Mouse (Mus musculus): Measurements from ENCODE around the gene 4930519P11Rik. TPM values are rescaled to one million over a fixed set of nuclear protein-coding genes. Genes with fewer than 3 reads are reported as not detected.

Gene 4930519P11Rik
- polyA plus RNA-seq, 2 experiments = 0.16 TPM; not detected in 1

DNA sequence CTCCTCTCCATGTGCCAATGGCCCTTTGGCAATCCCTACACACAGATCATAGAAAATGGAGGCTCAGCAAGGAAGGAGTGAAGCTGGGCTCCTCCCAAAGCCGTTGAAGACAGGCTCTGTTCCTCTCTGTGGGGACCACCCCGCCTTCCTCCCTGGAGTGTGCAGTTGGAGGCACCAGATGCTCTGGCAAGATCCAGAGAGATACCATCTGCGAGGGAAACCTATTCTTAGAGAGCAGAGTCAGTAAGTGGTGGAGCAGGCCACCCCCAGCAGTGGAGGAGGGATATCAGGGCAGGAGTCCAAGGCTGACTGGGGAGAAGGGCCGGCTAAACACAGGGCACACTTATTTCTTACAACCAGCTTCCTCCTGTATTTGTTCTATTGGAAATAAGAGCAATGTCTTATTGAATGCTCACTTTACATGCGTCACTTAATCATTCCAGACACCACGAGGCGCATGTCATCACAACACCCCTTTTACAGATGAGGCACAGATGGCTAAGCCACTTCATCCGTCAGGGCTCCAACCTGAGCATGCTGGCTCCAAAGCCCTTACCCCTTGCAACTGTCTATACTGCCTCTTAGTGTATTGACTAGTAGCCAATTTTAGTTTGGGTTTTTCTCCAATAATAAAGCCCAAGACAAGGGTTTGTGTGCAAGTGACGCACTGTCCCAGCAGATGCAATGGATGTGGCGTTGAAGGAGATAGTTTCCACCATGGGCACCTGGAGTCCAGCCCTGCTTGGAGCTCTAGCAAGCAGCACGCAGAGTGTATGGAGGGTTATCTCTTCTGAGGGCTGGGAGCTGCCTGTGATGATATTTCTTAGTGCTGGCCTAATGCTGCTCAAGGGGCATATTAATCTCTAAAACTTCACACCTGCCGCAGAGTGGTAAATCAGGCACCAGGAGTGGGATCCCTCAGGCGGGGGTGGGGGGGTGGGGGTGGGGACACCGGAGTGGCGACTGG lies 29.0 kb downstream of the 4930519P11Rik start:
- H3K4me3 ChIP-seq (replicated peaks; ENCODE audit: low read length) = no peak overlapping the region
- 0 out of 2 replicates have a peak, but pooled peaks cover 5% of the 10 kb centered on the region for H3K4me1 ChIP-seq (ENCODE audit: control insufficient read depth, insufficient read depth, low read length)
- H3K27ac ChIP-seq (replicated peaks; ENCODE audit: low read depth, low read length) = no peak overlapping the region
- no peaks in the 10 kb centered on the region for H3K27me3 ChIP-seq (ENCODE audit: control insufficient read depth, insufficient read depth, low read length)
- DNase-seq (ENCODE audit: low spot score) = peak; percentile 15
- 0 out of 2 replicates have a peak, but pooled peaks have one; percentile 20 for ATAC-seq (ENCODE audit: low FRiP score, low read depth)
- H3K4me2 ChIP-seq (replicated peaks; ENCODE audit: low read depth, low read length, severe bottlenecking) = no peak overlapping the region
- TF ChIP-seq POLR2A (IDR thresholded peaks at IDR 0.05; ENCODE audit: borderline replicate concordance, extremely low read depth, insufficient read depth, insufficient read length) = no peak
- H3K9ac ChIP-seq (ENCODE audit: low read depth, low read length, severe bottlenecking) = no peak overlapping the region
- H3K36me3 ChIP-seq (ENCODE audit: control insufficient read depth, insufficient read depth, low read length) = 0 out of 2 replicates have a peak, but pooled peaks cover 12% of the 10 kb centered on the region
- no peaks in the 10 kb centered on the region for H3K9me3 ChIP-seq (ENCODE audit: control insufficient read depth, low read length)
- WGBS = 62% methylated on average over 13 of the region's 15 CpGs

GRCm38 (mm10) chr2:154581421-154581820 lies 31.8 kb downstream of the 4930519P11Rik start:
- Histone ChIP-seq H3K36me3 (ENCODE audit: control insufficient read depth, insufficient read depth, low read length) (0 out of 2 replicates have a peak, but pooled peaks cover 2% of the 10 kb centered on the region), H3K9ac (ENCODE audit: low read depth, low read length, severe bottlenecking) (no peak overlapping the region), H3K4me3 (replicated peaks; ENCODE audit: low read length) (no peak overlapping the region), H3K4me1 (ENCODE audit: control insufficient read depth, insufficient read depth, low read length) (0 out of 2 replicates have a peak, but pooled peaks cover 5% of the 10 kb centered on the region), H3K27me3 (ENCODE audit: control insufficient read depth, insufficient read depth, low read length) (no peaks in the 10 kb centered on the region), H3K9me3 (ENCODE audit: control insufficient read depth, low read length) (no peaks in the 10 kb centered on the region), H3K27ac (replicated peaks; ENCODE audit: low read depth, low read length) (no peak overlapping the region), H3K4me2 (replicated peaks; ENCODE audit: low read depth, low read length, severe bottlenecking) (no peak overlapping the region)
- ATAC-seq (ENCODE audit: low FRiP score, low read depth) (no peak), DNase-seq (ENCODE audit: low spot score) (no peak)
- no peak for TF ChIP-seq POLR2A (IDR thresholded peaks at IDR 0.05; ENCODE audit: borderline replicate concordance, extremely low read depth, insufficient read depth, insufficient read length)
- WGBS = 73% methylated on average over 1 of the region's 1 CpGs

GRCm38 (mm10) chr2:154580586-154580985 lies 32.7 kb downstream of the 4930519P11Rik start:
- no peak overlapping the region for H3K4me3 ChIP-seq (replicated peaks; ENCODE audit: low read length)
- 78% methylated on average over 8 of the region's 8 CpGs for WGBS
- H3K4me1 ChIP-seq (ENCODE audit: control insufficient read depth, insufficient read depth, low read length) = 0 out of 2 replicates have a peak, but pooled peaks cover 5% of the 10 kb centered on the region
- no peaks in the 10 kb centered on the region for H3K36me3 ChIP-seq (ENCODE audit: control insufficient read depth, insufficient read depth, low read length)
- no peak overlapping the region for H3K27ac ChIP-seq (replicated peaks; ENCODE audit: low read depth, low read length)
- H3K4me2 ChIP-seq (replicated peaks; ENCODE audit: low read depth, low read length, severe bottlenecking) = no peak overlapping the region
- TF ChIP-seq POLR2A (IDR thresholded peaks at IDR 0.05; ENCODE audit: borderline replicate concordance, extremely low read depth, insufficient read depth, insufficient read length) = no peak
- no peak for DNase-seq (ENCODE audit: low spot score)
- no peak for ATAC-seq (ENCODE audit: low FRiP score, low read depth)
- H3K9me3 ChIP-seq (ENCODE audit: control insufficient read depth, low read length) = no peaks in the 10 kb centered on the region
- no peaks in the 10 kb centered on the region for H3K27me3 ChIP-seq (ENCODE audit: control insufficient read depth, insufficient read depth, low read length)
- H3K9ac ChIP-seq (ENCODE audit: low read depth, low read length, severe bottlenecking) = no peak overlapping the region

DNA sequence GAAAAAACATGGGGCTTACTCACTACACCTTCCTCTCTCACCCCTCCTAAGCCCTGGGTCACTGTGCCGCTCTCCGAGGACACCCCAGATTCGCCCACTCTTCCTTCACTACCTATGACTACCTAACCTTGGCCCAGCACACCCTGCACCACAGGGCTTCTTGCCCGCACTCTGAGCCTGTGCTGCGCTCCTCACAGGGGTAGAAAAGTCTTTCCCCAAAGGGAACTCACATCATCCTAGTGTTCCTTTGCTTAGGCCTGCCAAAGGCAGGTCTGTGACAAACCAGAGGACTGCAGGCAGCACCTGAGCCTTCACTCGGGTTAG lies 35.5 kb downstream of the 4930519P11Rik start:
- Histone ChIP-seq H3K4me3 (replicated peaks; ENCODE audit: low read length) (no peak overlapping the region), H3K36me3 (ENCODE audit: control insufficient read depth, insufficient read depth, low read length) (no peaks in the 10 kb centered on the region), H3K4me2 (replicated peaks; ENCODE audit: low read depth, low read length, severe bottlenecking) (no peak overlapping the region), H3K27ac (replicated peaks; ENCODE audit: low read depth, low read length) (no peak overlapping the region), H3K27me3 (ENCODE audit: control insufficient read depth, insufficient read depth, low read length) (no peaks in the 10 kb centered on the region), H3K9ac (ENCODE audit: low read depth, low read length, severe bottlenecking) (no peak overlapping the region), H3K4me1 (ENCODE audit: control insufficient read depth, insufficient read depth, low read length) (no peaks in the 10 kb centered on the region), H3K9me3 (ENCODE audit: control insufficient read depth, low read length) (no peaks in the 10 kb centered on the region)
- 82% methylated on average over 6 of the region's 6 CpGs for WGBS
- no peak for DNase-seq (ENCODE audit: low spot score)
- TF ChIP-seq POLR2A (IDR thresholded peaks at IDR 0.05; ENCODE audit: borderline replicate concordance, extremely low read depth, insufficient read depth, insufficient read length) = no peak
- no peak for ATAC-seq (ENCODE audit: low FRiP score, low read depth)

DNA sequence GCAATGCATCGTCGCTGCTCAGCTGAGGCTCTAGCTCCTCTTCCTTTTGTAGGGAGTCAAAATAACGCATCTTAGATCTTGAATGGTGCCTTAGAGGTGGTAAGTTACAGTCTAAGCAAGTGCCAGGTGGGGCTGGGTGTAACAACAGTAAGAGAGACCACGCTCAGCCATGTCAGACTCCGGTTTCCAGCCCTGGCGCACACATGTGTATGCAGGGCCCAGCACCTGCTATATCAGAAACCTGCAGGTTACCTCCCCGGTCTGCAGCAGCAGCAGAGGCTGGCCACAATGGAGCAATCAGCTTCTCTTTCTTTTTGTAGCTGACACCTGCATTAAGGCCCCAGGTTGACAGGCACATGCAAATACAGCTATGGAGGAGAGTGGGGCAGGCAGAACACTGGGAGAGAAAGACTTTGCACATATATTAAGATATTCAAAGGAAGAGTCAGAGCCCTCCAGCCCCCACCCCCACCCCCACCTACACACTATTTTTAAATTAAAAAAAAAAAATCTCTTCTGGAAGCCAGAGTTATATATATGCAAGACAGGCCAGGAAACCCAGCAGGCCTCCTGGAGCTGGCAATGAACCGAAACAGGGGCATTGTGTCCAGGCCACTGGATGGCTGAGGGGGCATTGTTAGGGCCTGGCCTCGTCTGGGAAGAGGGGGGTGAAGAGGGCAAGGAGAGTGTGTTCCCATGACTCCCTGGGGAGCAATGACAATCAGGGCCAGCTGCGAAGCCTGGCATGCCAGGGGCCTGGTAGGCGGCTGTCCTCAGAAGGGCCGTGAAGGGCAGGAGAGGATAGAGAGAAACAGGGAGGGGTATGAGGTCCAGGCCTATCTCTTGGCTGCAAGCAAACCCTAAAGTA lies 36.1 kb downstream of the 4930519P11Rik start:
- no peaks in the 10 kb centered on the region for H3K36me3 ChIP-seq (ENCODE audit: control insufficient read depth, insufficient read depth, low read length)
- no peaks in the 10 kb centered on the region for H3K9me3 ChIP-seq (ENCODE audit: control insufficient read depth, low read length)
- H3K27me3 ChIP-seq (ENCODE audit: control insufficient read depth, insufficient read depth, low read length) = no peaks in the 10 kb centered on the region
- TF ChIP-seq POLR2A (IDR thresholded peaks at IDR 0.05; ENCODE audit: borderline replicate concordance, extremely low read depth, insufficient read depth, insufficient read length) = no peak
- H3K4me1 ChIP-seq (ENCODE audit: control insufficient read depth, insufficient read depth, low read length) = no peaks in the 10 kb centered on the region
- ATAC-seq (ENCODE audit: low FRiP score, low read depth) (no peak), DNase-seq (ENCODE audit: low spot score) (no peak)
- H3K4me2 ChIP-seq (replicated peaks; ENCODE audit: low read depth, low read length, severe bottlenecking) = no peak overlapping the region
- no peak overlapping the region for H3K4me3 ChIP-seq (replicated peaks; ENCODE audit: low read length)
- H3K9ac ChIP-seq (ENCODE audit: low read depth, low read length, severe bottlenecking) = no peak overlapping the region
- WGBS = 56% methylated on average over 12 of the region's 12 CpGs
- H3K27ac ChIP-seq (replicated peaks; ENCODE audit: low read depth, low read length) = no peak overlapping the region

All from limb, embryonic 14.5 days (tissue).